Mouse (Mus musculus): ENCODE measurements around the gene Igf2.

GRCm38 (mm10) chr7:142663931-142664421, 2.6 kb downstream of the Igf2 start:
- no peak for TF ChIP-seq CTCF (conservative IDR thresholded peaks at IDR 0.05; ENCODE audit: low read length)
- TF ChIP-seq POU5F1 (IDR thresholded peaks at IDR 0.05; ENCODE audit: borderline replicate concordance, low read length) = no peak

Data from E14TG2a.4 (cell line).